Mouse (Mus musculus) testis, adult 2 months (tissue): ENCODE data around the gene Fyn.

ENCODE experiments used
- CTCF ChIP-seq: fragments of 200-500 bp; IDR thresholded peaks from 2 replicates; pipeline ENCODE4 v1.5.1; 2012; ENCODE audit warnings: low read depth, mild to moderate bottlenecking, inconsistent platforms, low read length, moderate library complexity; ENCODE audit not compliant: control insufficient read depth, insufficient read depth, insufficient replicate concordance
- POLR2A ChIP-seq: fragments of 200-500 bp; IDR thresholded peaks from 2 replicates; pipeline ENCODE4 v1.6.1; 2012; ENCODE audit warnings: low read depth, mild to moderate bottlenecking, inconsistent platforms, low read length, moderate library complexity; ENCODE audit not compliant: control insufficient read depth

DNA sequence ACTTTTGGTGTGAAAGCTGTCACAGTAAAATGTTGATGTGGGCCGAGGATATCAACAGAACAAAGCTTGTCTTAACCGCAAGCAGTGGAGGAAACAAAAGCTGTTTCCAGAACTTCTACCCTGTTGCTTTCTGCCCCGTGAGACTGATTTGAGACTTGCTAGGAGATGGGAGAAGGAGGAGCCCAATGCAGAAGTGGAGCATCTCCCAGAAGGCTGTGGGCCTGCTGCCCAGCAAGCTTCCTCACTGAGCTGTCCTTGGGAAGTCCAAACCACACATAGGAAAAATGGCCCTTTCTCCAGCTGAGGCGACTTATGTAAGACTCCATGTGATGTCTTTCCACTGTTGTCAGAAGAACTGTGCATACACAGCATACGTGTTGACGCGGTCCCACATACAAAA lies 101.7 kb downstream of the Fyn start:
- TF ChIP-seq POLR2A (no peak), CTCF (no peak)
